Mouse (Mus musculus): Measurements from ENCODE around the gene Ttc7.

Ttc7 gene

DNA sequence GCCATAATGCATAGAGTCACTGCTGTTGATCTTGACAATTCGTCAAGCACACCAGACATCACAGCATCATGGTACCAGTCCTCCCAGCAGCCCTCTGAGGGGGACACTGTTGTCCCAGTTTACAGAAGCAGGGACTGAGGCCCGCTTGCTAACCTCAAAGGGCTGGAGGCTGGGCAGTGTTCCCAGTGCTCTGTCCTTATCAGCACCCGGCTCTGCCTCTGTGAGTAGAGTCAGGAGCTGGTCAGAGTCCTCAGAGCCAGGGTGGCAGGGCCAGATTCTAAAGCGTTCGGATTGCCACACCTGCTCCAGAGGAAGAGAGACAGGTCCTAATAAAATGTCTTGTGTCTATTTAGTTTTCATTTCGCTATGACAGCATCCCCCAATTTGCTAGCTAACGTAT lies 55.0 kb downstream of the Ttc7 start:
- no peak for DNase-seq (ENCODE audit: low spot score)

DNA sequence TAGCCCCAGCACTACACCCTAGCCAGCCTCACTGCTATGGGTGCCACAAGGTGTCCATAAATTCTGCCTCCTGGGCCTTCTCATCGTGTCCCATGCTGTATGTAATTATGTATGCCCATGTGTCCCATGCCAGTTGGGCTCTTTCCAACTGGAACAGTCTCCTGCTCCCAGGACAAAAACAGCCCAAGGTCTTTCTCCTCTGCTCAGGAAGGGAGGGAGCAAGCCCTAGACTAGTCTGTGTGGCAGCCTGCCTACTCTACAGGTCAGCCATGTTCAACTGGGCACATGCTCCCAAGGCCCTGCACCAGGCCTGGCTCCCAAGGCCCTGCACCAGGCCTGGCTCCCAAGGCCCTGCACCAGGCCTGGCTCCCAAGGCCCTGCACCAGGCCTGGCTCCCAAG lies 56.4 kb downstream of the Ttc7 start:
- peak; percentile 36 for DNase-seq (ENCODE audit: low spot score)

- DNase-seq (ENCODE audit: low spot score) = no peak
These were observed 60.5 kb downstream of the Ttc7 start for GRCm38 (mm10) chr17:87343060-87343703.

GRCm38 (mm10) chr17:87344441-87345251 lies 62.0 kb downstream of the Ttc7 start:
- DNase-seq (ENCODE audit: low spot score) = no peak

DNA sequence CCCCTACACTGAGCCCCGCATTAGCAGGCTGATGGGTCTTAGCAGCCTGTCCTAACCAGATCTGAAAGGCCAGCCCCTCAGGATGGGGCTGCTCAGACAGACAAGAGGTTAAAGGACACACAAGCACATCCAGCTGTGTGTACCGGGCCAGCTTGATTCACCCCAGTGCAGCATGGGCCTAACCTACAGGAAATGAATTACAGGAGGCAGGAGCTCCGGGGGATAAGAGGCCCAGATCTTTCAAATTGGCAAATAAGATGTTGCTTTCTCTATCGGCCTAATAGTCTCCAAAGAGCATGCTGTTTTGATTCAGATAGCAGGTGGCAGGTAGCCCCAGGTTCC lies 62.5 kb downstream of the Ttc7 start:
- no peak for DNase-seq (ENCODE audit: low spot score)

DNA sequence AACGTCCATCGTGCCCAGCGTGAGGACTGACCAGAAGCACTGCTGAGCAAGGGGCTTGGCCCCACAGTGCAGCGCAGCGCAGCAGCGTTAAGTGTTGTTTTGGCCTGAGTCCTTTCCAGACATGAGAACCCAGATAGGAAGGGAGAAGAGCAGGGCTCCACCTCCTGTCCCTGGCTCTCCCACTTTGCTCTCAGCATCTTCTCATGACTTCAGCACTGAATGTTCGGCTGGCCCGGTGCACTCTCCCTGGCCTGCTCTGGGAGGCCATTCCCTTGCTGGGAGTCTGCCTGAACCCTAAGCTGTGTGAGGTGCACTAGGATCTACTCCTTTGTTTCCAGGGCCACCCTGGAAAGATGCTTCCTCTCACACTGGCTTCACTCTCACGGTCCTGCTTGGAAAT lies 65.7 kb downstream of the Ttc7 start:
- DNase-seq (ENCODE audit: low spot score) = no peak

GRCm38 (mm10) chr17:87349069-87349468 lies 66.4 kb downstream of the Ttc7 start:
- no peak for DNase-seq (ENCODE audit: low spot score)

GRCm38 (mm10) chr17:87349575-87349974 lies 66.9 kb downstream of the Ttc7 start:
- no peak for DNase-seq (ENCODE audit: low spot score)

- DNase-seq (ENCODE audit: low spot score) = no peak
These were observed 68.0 kb downstream of the Ttc7 start for GRCm38 (mm10) chr17:87350471-87351240.

- no peak for DNase-seq (ENCODE audit: low spot score)
These were observed 68.8 kb downstream of the Ttc7 start for GRCm38 (mm10) chr17:87351241-87352105.

- DNase-seq (ENCODE audit: low spot score) = no peak
These were observed 69.6 kb downstream of the Ttc7 start for GRCm38 (mm10) chr17:87352106-87352897.

- no peak for DNase-seq (ENCODE audit: low spot score)
These were observed 70.2 kb downstream of the Ttc7 start for GRCm38 (mm10) chr17:87352898-87353225.

GRCm38 (mm10) chr17:87353745-87354320 lies 71.1 kb downstream of the Ttc7 start:
- DNase-seq (ENCODE audit: low spot score) = no peak

- DNase-seq (ENCODE audit: low spot score) = no peak
These were observed 72.8 kb downstream of the Ttc7 start for GRCm38 (mm10) chr17:87355456-87355855.

- no peak for DNase-seq (ENCODE audit: low spot score)
These were observed 73.6 kb downstream of the Ttc7 start for GRCm38 (mm10) chr17:87356261-87356660.

- DNase-seq (ENCODE audit: low spot score) = no peak
These were observed 74.8 kb downstream of the Ttc7 start for GRCm38 (mm10) chr17:87357506-87357905.

DNA sequence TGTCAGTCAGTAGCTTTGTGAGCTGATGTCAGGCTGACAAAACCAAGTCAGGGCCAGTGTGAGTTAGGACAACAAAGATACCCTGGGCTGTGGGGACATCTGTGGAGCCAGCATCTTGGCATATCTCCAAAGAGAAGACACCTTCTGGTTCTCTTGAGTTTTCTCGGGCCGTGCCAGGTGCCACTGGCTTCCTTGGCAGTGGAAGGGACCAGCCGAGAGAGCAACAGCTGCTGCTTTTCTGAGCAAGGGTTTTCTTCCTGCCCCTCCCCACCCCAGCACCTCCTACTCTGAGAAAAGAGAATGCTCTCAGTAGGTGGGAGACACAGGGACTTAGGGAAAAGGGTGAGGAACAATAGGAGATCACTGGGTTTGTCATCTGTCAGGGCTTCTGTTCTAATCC lies 78.4 kb downstream of the Ttc7 start:
- DNase-seq (ENCODE audit: low spot score) = no peak

DNA sequence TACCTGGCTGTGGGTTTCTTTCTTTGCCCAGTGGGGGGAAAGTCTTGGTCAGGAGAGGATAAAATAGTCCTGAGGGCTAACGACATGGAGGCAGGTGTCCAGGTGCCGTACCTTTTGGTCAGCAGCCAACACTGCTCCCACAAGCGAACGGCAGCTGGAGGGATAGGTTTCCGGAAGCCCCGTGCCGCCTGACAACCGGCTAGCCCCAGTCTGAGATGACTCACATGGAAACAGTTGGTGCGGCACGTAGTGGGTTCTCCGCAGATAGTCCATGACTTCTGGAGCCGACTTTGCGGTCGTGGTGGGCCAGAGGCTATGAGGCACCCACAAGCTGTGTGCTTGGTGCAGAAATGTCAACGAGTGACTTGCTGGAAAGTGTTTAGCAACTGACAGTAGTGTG lies 81.4 kb downstream of the Ttc7 start:
- DNase-seq (ENCODE audit: low spot score) = no peak

GRCm38 (mm10) chr17:87365268-87365667 lies 82.6 kb downstream of the Ttc7 start:
- no peak for DNase-seq (ENCODE audit: low spot score)

- no peak for DNase-seq (ENCODE audit: low spot score)
These were observed 83.8 kb downstream of the Ttc7 start for GRCm38 (mm10) chr17:87366520-87366919.

DNA sequence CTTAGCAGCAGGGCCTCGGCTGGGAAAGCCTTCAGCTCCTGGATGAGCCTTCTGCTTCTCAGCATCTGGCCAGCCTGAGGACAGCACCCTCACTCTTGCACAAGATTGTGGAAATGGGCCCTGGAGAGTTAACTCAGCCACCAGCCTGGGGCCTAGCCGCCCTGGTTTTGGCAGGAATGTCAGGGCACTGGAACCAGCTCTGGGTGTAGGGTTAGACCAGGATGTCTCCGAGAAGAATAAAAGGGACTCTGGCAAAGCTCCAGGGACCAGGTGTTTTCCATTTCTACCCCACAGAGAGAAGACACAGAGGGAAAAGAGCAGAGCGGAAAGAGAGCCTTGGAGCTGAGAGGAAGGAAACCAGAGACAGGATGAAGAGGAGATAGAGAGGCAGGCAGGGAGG lies 84.5 kb downstream of the Ttc7 start:
- DNase-seq (ENCODE audit: low spot score) = no peak
